Mouse (Mus musculus): ENCODE results near the gene Sema4b. TPM values are rescaled to one million over a fixed set of nuclear protein-coding genes. Genes with fewer than 3 reads are reported as not detected.
A peak's percentile ranks its signal among the peaks of the same experiment; 100 is the strongest.

Sema4b gene
- polyA plus RNA-seq, 1 experiment from 2014 or later = 11.6 TPM

- H3K4me1 ChIP-seq (ENCODE audit: insufficient read depth, low read depth, low read length) = peaks cover 9% of the 10 kb centered on the region; the same call in 1 of the 2 replicates
- TF ChIP-seq CTCF (IDR thresholded peaks at IDR 0.05) (no peak), EP300 (IDR thresholded peaks at IDR 0.05) (no peak)
- H3K27ac ChIP-seq (ENCODE audit: low read length) = no peak overlapping the region
- no peaks in the 10 kb centered on the region for H3K9me3 ChIP-seq (ENCODE audit: low read length)
- H3K4me2 ChIP-seq (replicated peaks; ENCODE audit: low read depth, low read length) = no peak overlapping the region
- 71% methylated on average over 2 of the region's 2 CpGs for WGBS
- no peaks in the 10 kb centered on the region; the same call in 1 of the 2 replicates for H3K27me3 ChIP-seq (replicated peaks; ENCODE audit: insufficient read depth, low read length)
- H3K9ac ChIP-seq (replicated peaks; ENCODE audit: low read depth) = no peak overlapping the region
- no peak for DNase-seq (ENCODE audit: low spot score)
- no peaks in the 10 kb centered on the region for H3K36me3 ChIP-seq (ENCODE audit: insufficient read depth, low read length)
- ATAC-seq = no peak
- no peak overlapping the region for H3K4me3 ChIP-seq (ENCODE audit: low read depth, low read length)
Observed at GRCm38 (mm10) chr7:80257706-80258105, 71.1 kb downstream of the Sema4b start.

- H3K4me2 ChIP-seq (replicated peaks; ENCODE audit: low read depth, low read length) = peak within 1 kb of the TSS; percentile 93
- 24% methylated on average over 40 of the region's 40 CpGs for WGBS
- H3K27ac ChIP-seq (ENCODE audit: low read length) = peak within 1 kb of the TSS; percentile 87
- ATAC-seq = peak; percentile 96
- TF ChIP-seq EP300 (IDR thresholded peaks at IDR 0.05) (peak; percentile 57; the same call in 1 of the 2 replicates), CTCF (IDR thresholded peaks at IDR 0.05) (peak; percentile 46)
- H3K4me1 ChIP-seq (ENCODE audit: insufficient read depth, low read depth, low read length) = peaks cover 9% of the 10 kb centered on the region; the same call in 1 of the 2 replicates
- H3K27me3 ChIP-seq (replicated peaks; ENCODE audit: insufficient read depth, low read length) = no peaks in the 10 kb centered on the region
- peak within 1 kb of the TSS; percentile 76 for H3K9ac ChIP-seq (replicated peaks; ENCODE audit: low read depth)
- peaks cover 9% of the 10 kb centered on the region; the same call in 1 of the 2 replicates for H3K36me3 ChIP-seq (ENCODE audit: insufficient read depth, low read length)
- no peaks in the 10 kb centered on the region for H3K9me3 ChIP-seq (ENCODE audit: low read length)
- H3K4me3 ChIP-seq (ENCODE audit: low read depth, low read length) = peak within 1 kb of the TSS; percentile 80
- DNase-seq (ENCODE audit: low spot score) = peak; percentile 96
Observed at GRCm38 (mm10) chr7:80260625-80261371, 74.2 kb downstream of the Sema4b start, which contains the start of gene Ngrn. Ngrn (plus strand) TSS chr7:80261215.

GRCm38 (mm10) chr7:80261372-80261990, 74.8 kb downstream of the Sema4b start:
- Histone ChIP-seq H3K9me3 (ENCODE audit: low read length) (no peaks in the 10 kb centered on the region), H3K27me3 (replicated peaks; ENCODE audit: insufficient read depth, low read length) (no peaks in the 10 kb centered on the region), H3K9ac (replicated peaks; ENCODE audit: low read depth) (peak overlapping the region; percentile 76), H3K36me3 (ENCODE audit: insufficient read depth, low read length) (peaks cover 16% of the 10 kb centered on the region; the same call in 1 of the 2 replicates), H3K27ac (ENCODE audit: low read length) (peak overlapping the region; percentile 87), H3K4me3 (ENCODE audit: low read depth, low read length) (peak overlapping the region; percentile 80), H3K4me2 (replicated peaks; ENCODE audit: low read depth, low read length) (peak overlapping the region; percentile 93), H3K4me1 (ENCODE audit: insufficient read depth, low read depth, low read length) (peaks cover 9% of the 10 kb centered on the region; the same call in 1 of the 2 replicates)
- no peak; the same call in 1 of the 2 replicates for TF ChIP-seq CTCF (IDR thresholded peaks at IDR 0.05)
- TF ChIP-seq EP300 (IDR thresholded peaks at IDR 0.05) = no peak
- ATAC-seq (peak; percentile 67), DNase-seq (ENCODE audit: low spot score) (peak; percentile 54)
- 1% methylated on average over 31 of the region's 32 CpGs for WGBS

GRCm38 (mm10) chr7:80264606-80265005, 78.0 kb downstream of the Sema4b start:
- Histone ChIP-seq H3K27ac (ENCODE audit: low read length) (no peak overlapping the region), H3K9me3 (ENCODE audit: low read length) (no peaks in the 10 kb centered on the region), H3K4me1 (ENCODE audit: insufficient read depth, low read depth, low read length) (peaks cover 12% of the 10 kb centered on the region; the same call in 1 of the 2 replicates), H3K9ac (replicated peaks; ENCODE audit: low read depth) (no peak overlapping the region), H3K4me3 (ENCODE audit: low read depth, low read length) (no peak overlapping the region), H3K27me3 (replicated peaks; ENCODE audit: insufficient read depth, low read length) (no peaks in the 10 kb centered on the region), H3K36me3 (ENCODE audit: insufficient read depth, low read length) (peaks cover 23% of the 10 kb centered on the region), H3K4me2 (replicated peaks; ENCODE audit: low read depth, low read length) (no peak overlapping the region)
- WGBS = 85% methylated on average over 12 of the region's 12 CpGs
- no peak for ATAC-seq
- DNase-seq (ENCODE audit: low spot score) = no peak
- TF ChIP-seq CTCF (IDR thresholded peaks at IDR 0.05) = no peak
- TF ChIP-seq EP300 (IDR thresholded peaks at IDR 0.05) = no peak

GRCm38 (mm10) chr7:80267764-80268163, 81.1 kb downstream of the Sema4b start:
- H3K4me1 ChIP-seq (ENCODE audit: insufficient read depth, low read depth, low read length) = peaks cover 6% of the 10 kb centered on the region; the same call in 1 of the 2 replicates
- H3K36me3 ChIP-seq (ENCODE audit: insufficient read depth, low read length) = peaks cover 23% of the 10 kb centered on the region
- no peaks in the 10 kb centered on the region for H3K9me3 ChIP-seq (ENCODE audit: low read length)
- no peak overlapping the region for H3K27ac ChIP-seq (ENCODE audit: low read length)
- 64% methylated on average over 1 of the region's 1 CpGs for WGBS
- H3K9ac ChIP-seq (replicated peaks; ENCODE audit: low read depth) = no peak overlapping the region
- ATAC-seq (no peak), DNase-seq (ENCODE audit: low spot score) (no peak)
- TF ChIP-seq CTCF (IDR thresholded peaks at IDR 0.05) (no peak), EP300 (IDR thresholded peaks at IDR 0.05) (no peak)
- no peak overlapping the region for H3K4me3 ChIP-seq (ENCODE audit: low read depth, low read length)
- H3K27me3 ChIP-seq (replicated peaks; ENCODE audit: insufficient read depth, low read length) = no peaks in the 10 kb centered on the region
- H3K4me2 ChIP-seq (replicated peaks; ENCODE audit: low read depth, low read length) = no peak overlapping the region
